Mouse (Mus musculus): ENCODE results near the gene Kctd2.
"Not testable (repeated sequence)": the region's sequence is repeated elsewhere in the genome, so short reads cannot be mapped to it uniquely, and the experiment has no call there.

Gene Kctd2

DNA sequence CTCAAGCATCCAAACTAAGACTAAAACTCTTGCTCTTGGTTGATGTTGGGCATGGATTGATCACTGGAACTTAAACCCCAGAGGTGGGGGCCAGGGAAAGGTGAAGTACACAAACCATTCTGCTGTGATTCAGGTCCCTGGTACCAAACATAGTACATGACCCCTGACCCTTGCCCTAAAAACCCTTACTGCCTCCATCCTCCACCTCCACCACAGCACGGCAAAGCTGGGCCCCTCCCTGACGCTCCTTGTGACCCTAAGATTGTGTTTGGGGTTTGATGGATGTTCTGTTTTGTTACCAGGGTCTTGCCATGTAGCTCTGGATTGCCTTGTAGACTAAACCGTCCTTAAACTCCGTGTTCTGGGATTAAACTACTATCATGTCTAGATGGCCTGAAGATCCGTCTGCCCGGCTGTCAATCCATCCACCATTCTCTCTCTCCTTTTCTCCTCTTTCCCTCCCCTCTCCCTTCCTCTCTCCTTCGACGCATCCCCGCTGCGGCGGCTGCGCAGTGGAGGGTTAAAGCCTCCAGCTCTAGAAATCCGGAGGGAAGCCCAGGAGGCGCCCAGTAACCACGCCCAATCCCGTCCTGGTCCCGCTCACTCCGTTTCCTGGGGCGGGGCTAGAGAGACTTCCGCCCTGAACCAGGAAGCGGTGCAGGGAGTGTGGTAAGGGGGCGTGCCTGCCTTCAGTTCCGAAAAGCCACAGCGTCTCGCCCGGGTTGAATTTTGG, 55.3 kb downstream of the Kctd2 start, which contains the start of gene Armc7:
TSS of gene Armc7 (plus strand) at position 643 of the 733 bp plus-strand sequence.
- peak; percentile 96 to 98 for DNase-seq

DNA sequence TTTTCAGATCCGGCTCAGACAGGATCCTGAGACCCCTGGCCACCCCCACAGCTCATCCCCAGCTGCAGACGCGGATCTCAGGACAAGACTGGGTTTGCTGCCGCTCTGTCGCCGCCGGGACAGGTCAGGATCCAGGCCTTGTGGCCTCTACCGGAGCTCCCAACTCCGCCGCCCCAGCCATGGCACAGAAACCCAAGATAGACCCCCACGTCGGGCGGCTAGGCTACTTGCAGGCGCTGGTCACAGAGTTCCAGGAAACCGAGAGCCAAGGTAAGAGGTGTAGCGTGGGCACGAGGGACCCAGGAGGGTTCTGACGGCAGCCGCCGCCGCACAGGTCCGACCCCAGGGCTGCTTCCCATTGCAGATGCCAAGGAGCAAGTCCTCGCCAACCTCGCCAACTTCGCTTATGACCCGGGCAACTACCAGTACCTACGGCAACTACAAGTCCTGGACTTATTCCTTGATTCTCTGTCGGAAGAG, 55.9 kb downstream of the Kctd2 start:
- DNase-seq: no peak

DNA sequence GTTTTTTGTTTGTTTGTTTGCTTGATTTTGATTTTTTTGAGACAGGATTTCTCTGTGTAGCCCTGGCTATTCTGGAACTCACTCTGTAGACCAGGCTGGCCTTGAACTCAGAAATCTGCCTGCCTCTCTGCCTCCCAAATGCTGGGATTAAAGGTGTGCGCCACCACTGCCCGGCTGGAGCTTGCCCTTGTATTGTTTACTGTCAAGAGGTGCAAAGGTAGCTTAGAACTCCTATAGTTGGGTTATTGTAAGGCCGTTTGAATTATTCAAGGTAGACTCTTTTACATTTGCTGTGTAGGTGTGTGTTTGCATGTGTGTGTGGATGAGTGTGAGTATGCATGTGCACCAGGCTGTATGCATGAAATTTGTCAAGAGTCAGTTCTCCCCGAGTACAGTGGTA, 56.7 kb downstream of the Kctd2 start:
- DNase-seq: not testable (repeated sequence)

DNA sequence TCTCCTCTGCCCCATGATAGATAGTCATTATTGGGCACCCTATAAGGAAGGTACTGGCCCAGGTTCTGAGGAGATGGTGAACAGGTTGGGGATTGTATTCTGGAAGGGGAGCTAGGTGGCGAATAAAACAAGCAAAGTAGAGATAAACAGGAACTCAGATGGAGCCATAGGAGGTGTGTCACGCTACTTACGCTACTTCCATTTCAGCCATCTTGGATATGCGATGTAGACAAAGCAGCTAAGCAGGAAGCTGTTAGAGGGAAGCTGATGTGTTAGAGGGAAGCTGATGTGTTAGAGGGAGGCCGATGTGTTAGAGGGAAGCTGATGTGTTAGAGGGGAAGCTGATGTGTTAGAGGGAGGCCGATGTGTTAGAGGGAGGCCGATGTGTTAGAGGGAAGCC, 57.5 kb downstream of the Kctd2 start:
- DNase-seq: not testable (repeated sequence)

DNA sequence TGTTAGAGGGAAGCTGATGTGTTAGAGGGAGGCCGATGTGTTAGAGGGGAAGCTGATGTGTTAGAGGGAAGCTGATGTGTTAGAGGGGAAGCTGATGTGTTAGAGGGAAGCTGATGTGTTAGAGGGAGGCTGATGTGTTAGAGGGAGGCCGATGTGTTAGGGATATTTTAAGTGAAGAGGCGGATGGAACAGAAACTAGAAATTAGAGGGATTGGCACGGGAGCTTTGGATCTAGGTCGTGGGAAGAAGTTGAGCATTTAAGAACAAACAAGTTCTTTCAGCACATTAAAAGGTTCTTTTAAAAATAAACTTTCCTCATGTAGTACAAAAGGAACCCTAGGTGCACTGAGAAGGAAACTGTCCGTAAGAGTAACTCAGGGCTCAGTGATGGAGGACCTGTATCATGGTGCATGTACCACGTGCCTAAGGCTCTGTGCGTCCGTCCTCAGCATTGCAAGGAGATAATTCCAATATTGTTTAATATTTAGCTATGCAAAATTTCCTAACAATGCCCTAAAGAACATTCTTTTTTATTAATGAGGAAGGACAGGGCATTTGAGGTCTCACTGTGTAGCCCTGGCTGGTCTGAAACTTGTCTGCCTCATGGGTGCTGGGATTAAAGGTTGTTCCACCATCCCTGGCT, 58.5 kb downstream of the Kctd2 start:
- DNase-seq: no peak

Measured in kidney, postnatal 4 days (tissue).